Mouse (Mus musculus) neural tube, embryonic 13.5 days (tissue): ENCODE measurements around the gene Fbrs. TPM values are rescaled to one million over a fixed set of nuclear protein-coding genes. Genes with fewer than 3 reads are reported as not detected.

Experiments
- ATAC-seq: fragments of 200-750 bp; cut with Nextera tagmentation; 2 replicates; pipeline ENCODE4 v1.8.0; 2017; ENCODE audit warnings: low read depth, mild to moderate bottlenecking, moderate TSS enrichment, moderate library complexity
- H3K27ac ChIP-seq: fragments of 300-500 bp; sonication (generic); replicated peaks from 2 replicates; pipeline ENCODE4 v1.5.1; 2015; ENCODE audit warnings: moderate library complexity, mild to moderate bottlenecking, inconsistent platforms
- H3K27me3 ChIP-seq: fragments of 300-500 bp; sonication (generic); 2 replicates; pipeline ENCODE4 v1.6.1; 2015; ENCODE audit warnings: mild to moderate bottlenecking, inconsistent platforms
- H3K36me3 ChIP-seq: fragments of 300-500 bp; sonication (generic); 2 replicates; pipeline ENCODE4 v1.6.1; 2015; ENCODE audit warnings: mild to moderate bottlenecking, inconsistent platforms
- H3K4me1 ChIP-seq: fragments of 300-500 bp; sonication (generic); replicated peaks from 2 replicates; pipeline ENCODE4 v1.6.1; 2015; ENCODE audit warnings: inconsistent platforms
- H3K4me2 ChIP-seq: fragments of 300-500 bp; sonication (generic); 2 replicates; pipeline ENCODE4 v1.6.1; 2015; ENCODE audit warnings: inconsistent platforms, mild to moderate bottlenecking, moderate library complexity
- H3K4me3 ChIP-seq: fragments of 300-500 bp; sonication (generic); 2 replicates; pipeline ENCODE4 v1.5.1; 2015; ENCODE audit warnings: mild to moderate bottlenecking, inconsistent platforms
- H3K9ac ChIP-seq: fragments of 300-500 bp; sonication (generic); 2 replicates; pipeline ENCODE4 v1.6.1; 2015; ENCODE audit warnings: moderate library complexity, mild to moderate bottlenecking, inconsistent platforms
- H3K9me3 ChIP-seq: fragments of 300-500 bp; sonication (generic); 2 replicates; pipeline ENCODE4 v1.6.1; 2016; ENCODE audit warnings: inconsistent platforms
- WGBS: fragments of 180-500 bp; shearing (Covaris S2); methylation state at CpG from one replicate; pipeline ENCODE4 v1.1.7; 2015; 5-methylcytosine and 5-hydroxymethylcytosine counted together
- polyA plus RNA-seq: library from polyadenylated mRNA; unstranded; fragments of >200 nt; fragmentation: Nextera tagmentation; extraction: Ambion mirVana; gene quantifications from 2 replicates; pipeline ENCODE4 v1.2.1, GENCODE M21; 2015

The Fbrs gene
- polyA plus RNA-seq, 1 experiment from 2014 or later: 12.6 TPM

GRCm38 (mm10) chr7:127466606-127467005 is 12.4 kb upstream of the Fbrs start:
- 93% methylated on average over 4 of the region's 4 CpGs for WGBS
- no peaks in the 10 kb centered on the region for H3K9me3 ChIP-seq

GRCm38 (mm10) chr7:127470011-127470715 is 8.8 kb upstream of the Fbrs start:
- peak overlapping the region; percentile 99 for H3K27ac ChIP-seq
- H3K4me3 ChIP-seq: peak overlapping the region; percentile 94
- no peaks in the 10 kb centered on the region for H3K27me3 ChIP-seq
- peak; percentile 57 for ATAC-seq
- H3K4me1 ChIP-seq: peaks cover 30% of the 10 kb centered on the region
- peaks cover 49% of the 10 kb centered on the region for H3K36me3 ChIP-seq
- 8% methylated on average over 10 of the region's 10 CpGs for WGBS
- H3K9me3 ChIP-seq: no peaks in the 10 kb centered on the region
- H3K9ac ChIP-seq: peak overlapping the region; percentile 94
- H3K4me2 ChIP-seq: peak overlapping the region; percentile 82

More at GRCm38 (mm10) chr7:127466606-127467005, 12.4 kb upstream of the Fbrs start:
- H3K27ac ChIP-seq: no peak overlapping the region
- H3K9ac ChIP-seq: no peak overlapping the region
- H3K27me3 ChIP-seq: no peaks in the 10 kb centered on the region
- H3K4me2 ChIP-seq: no peak overlapping the region
- H3K4me3 ChIP-seq: no peak overlapping the region
- no peak for ATAC-seq
- peaks cover 13% of the 10 kb centered on the region for H3K4me1 ChIP-seq
- H3K36me3 ChIP-seq: peaks cover 44% of the 10 kb centered on the region

- peak; percentile 95 for ATAC-seq
- WGBS: under 1% methylated on average over 46 of the region's 46 CpGs
- H3K4me3 ChIP-seq: peak overlapping the region; percentile 94
- peak overlapping the region; percentile 99 for H3K27ac ChIP-seq
- H3K36me3 ChIP-seq: peaks cover 50% of the 10 kb centered on the region
- peak overlapping the region; percentile 82 for H3K4me2 ChIP-seq
- no peaks in the 10 kb centered on the region for H3K9me3 ChIP-seq
- no peaks in the 10 kb centered on the region for H3K27me3 ChIP-seq
- peak overlapping the region; percentile 94 for H3K9ac ChIP-seq
- H3K4me1 ChIP-seq: peaks cover 30% of the 10 kb centered on the region
Measured at GRCm38 (mm10) chr7:127470743-127471645, 8.0 kb upstream of the Fbrs start.

DNA sequence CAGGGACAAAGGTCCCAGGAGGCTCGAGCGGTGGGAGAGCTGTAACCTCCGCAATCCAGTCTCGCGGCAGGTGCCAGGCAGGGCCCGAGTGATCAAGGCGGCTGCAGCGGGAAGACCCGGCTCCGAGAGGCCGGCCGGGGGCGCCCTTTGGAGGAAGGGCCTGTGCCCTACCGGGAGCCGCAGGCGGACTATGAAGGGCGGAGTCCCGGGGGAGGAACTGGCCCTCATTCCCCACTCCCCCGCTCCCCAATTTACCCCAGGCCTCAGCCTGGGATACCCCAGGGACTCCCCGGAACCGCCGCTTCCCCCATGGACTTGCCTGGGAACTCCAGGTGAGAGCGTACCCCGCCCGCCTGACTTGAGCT is 7.4 kb upstream of the Fbrs start:
- ATAC-seq: peak; percentile 27
- under 1% methylated on average over 25 of the region's 25 CpGs for WGBS
- Histone ChIP-seq H3K9ac (peak overlapping the region; percentile 94), H3K9me3 (no peaks in the 10 kb centered on the region), H3K36me3 (peaks cover 52% of the 10 kb centered on the region), H3K27ac (peak overlapping the region; percentile 99), H3K4me3 (peak overlapping the region; percentile 94), H3K27me3 (no peaks in the 10 kb centered on the region), H3K4me1 (peaks cover 36% of the 10 kb centered on the region), H3K4me2 (peak overlapping the region; percentile 82)

GRCm38 (mm10) chr7:127472060-127472459 is 6.9 kb upstream of the Fbrs start:
- peak overlapping the region; percentile 94 for H3K4me3 ChIP-seq
- H3K27ac ChIP-seq: peak overlapping the region; percentile 99
- H3K36me3 ChIP-seq: peaks cover 48% of the 10 kb centered on the region
- H3K4me2 ChIP-seq: peak overlapping the region; percentile 82
- H3K9ac ChIP-seq: peak overlapping the region; percentile 94
- no peak; the same call in 1 of the 2 replicates for ATAC-seq
- WGBS: 0% methylated on average over 7 of the region's 7 CpGs
- no peaks in the 10 kb centered on the region for H3K9me3 ChIP-seq
- H3K4me1 ChIP-seq: peaks cover 40% of the 10 kb centered on the region
- no peaks in the 10 kb centered on the region for H3K27me3 ChIP-seq

GRCm38 (mm10) chr7:127473705-127474104 is 5.3 kb upstream of the Fbrs start:
- 90% methylated on average over 5 of the region's 5 CpGs for WGBS
- H3K27ac ChIP-seq: no peak overlapping the region
- no peak overlapping the region for H3K4me3 ChIP-seq
- H3K36me3 ChIP-seq: peaks cover 35% of the 10 kb centered on the region
- H3K9me3 ChIP-seq: no peaks in the 10 kb centered on the region
- ATAC-seq: no peak
- H3K4me1 ChIP-seq: peaks cover 45% of the 10 kb centered on the region
- H3K4me2 ChIP-seq: no peak overlapping the region
- no peaks in the 10 kb centered on the region for H3K27me3 ChIP-seq
- 0 out of 2 replicates have a peak overlapping the region, but pooled peaks have one; percentile 3 for H3K9ac ChIP-seq

DNA sequence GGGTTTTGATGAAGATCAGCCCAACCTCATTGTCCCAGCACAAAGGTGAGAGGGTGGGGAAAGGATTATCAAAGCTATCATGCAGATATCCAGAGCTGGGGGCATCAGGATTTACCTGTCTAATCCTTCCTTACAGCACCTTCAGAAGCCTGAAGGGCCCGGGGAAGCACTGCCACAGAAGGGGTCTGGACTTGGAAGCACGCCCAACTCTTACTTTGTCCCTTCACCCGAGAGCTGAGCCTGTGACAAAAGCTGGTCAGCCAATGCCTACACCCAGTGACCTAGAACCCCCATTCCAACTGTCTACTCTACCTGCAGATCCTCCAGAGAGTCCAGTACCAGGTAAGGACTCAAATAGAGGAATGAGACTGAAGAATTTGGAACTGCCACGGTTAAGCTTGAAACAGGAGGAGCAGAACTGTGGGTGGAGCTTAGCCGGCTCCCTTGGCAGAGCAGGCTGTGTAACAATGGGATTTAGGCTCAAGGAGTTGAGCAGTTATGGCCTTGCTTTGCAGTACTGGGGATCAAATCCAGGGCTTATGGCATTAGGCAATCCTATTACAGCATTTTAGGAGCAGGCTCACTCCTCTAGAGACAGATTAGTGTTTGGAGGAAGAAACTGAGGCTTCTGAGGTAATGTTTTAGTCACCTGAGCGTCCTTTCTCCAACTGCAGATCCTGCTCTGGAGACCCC is 4.5 kb upstream of the Fbrs start:
- WGBS: 91% methylated on average over 6 of the region's 6 CpGs
- peaks cover 40% of the 10 kb centered on the region for H3K4me1 ChIP-seq
- H3K36me3 ChIP-seq: peaks cover 35% of the 10 kb centered on the region
- no peak overlapping the region for H3K4me3 ChIP-seq
- no peak overlapping the region for H3K4me2 ChIP-seq
- no peak overlapping the region for H3K9ac ChIP-seq
- no peak for ATAC-seq
- no peak overlapping the region for H3K27ac ChIP-seq
- no peaks in the 10 kb centered on the region for H3K27me3 ChIP-seq
- H3K9me3 ChIP-seq: no peaks in the 10 kb centered on the region

- H3K4me3 ChIP-seq: no peak overlapping the region
- no peak for ATAC-seq
- H3K4me1 ChIP-seq: peaks cover 40% of the 10 kb centered on the region
- no peak overlapping the region for H3K9ac ChIP-seq
- H3K4me2 ChIP-seq: no peak overlapping the region
- no peaks in the 10 kb centered on the region for H3K27me3 ChIP-seq
- H3K27ac ChIP-seq: no peak overlapping the region
- 93% methylated on average over 11 of the region's 11 CpGs for WGBS
- peaks cover 35% of the 10 kb centered on the region for H3K36me3 ChIP-seq
- H3K9me3 ChIP-seq: no peaks in the 10 kb centered on the region
Measured at GRCm38 (mm10) chr7:127475186-127475740, 3.7 kb upstream of the Fbrs start.

GRCm38 (mm10) chr7:127476336-127476735 is 2.7 kb upstream of the Fbrs start:
- no peak overlapping the region for H3K27ac ChIP-seq
- peaks cover 42% of the 10 kb centered on the region for H3K36me3 ChIP-seq
- WGBS: 93% methylated on average over 11 of the region's 11 CpGs
- H3K4me1 ChIP-seq: peaks cover 51% of the 10 kb centered on the region
- H3K4me2 ChIP-seq: no peak overlapping the region
- H3K9me3 ChIP-seq: no peaks in the 10 kb centered on the region
- no peak overlapping the region for H3K4me3 ChIP-seq
- H3K9ac ChIP-seq: no peak overlapping the region
- no peaks in the 10 kb centered on the region for H3K27me3 ChIP-seq
- ATAC-seq: no peak

DNA sequence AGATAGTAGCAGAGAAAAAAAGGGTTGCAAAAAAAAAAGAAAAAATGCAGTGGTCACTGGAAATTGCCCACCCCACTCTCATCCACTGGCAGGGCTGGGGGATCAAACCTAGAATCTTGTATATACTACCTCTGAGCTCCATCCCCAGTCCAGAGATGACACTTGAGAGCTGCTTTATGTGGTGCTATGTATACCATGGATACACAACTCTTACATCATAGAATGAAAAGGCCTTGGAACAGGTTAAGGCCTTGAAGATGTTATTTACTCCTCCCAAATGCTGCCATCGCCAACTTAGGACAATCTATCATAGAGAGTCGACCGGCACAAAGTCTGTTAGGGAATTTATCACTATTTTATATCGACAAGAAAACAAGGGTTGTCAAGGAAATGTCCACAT is 2.1 kb upstream of the Fbrs start:
- H3K9ac ChIP-seq: peak overlapping the region; percentile 65
- ATAC-seq: no peak
- 85% methylated on average over 4 of the region's 4 CpGs for WGBS
- peaks cover 47% of the 10 kb centered on the region for H3K36me3 ChIP-seq
- H3K27ac ChIP-seq: peak overlapping the region; percentile 96
- H3K4me1 ChIP-seq: peaks cover 55% of the 10 kb centered on the region
- peak overlapping the region; percentile 100 for H3K4me2 ChIP-seq
- H3K9me3 ChIP-seq: no peaks in the 10 kb centered on the region
- H3K27me3 ChIP-seq: no peaks in the 10 kb centered on the region
- peak overlapping the region; percentile 98 for H3K4me3 ChIP-seq

DNA sequence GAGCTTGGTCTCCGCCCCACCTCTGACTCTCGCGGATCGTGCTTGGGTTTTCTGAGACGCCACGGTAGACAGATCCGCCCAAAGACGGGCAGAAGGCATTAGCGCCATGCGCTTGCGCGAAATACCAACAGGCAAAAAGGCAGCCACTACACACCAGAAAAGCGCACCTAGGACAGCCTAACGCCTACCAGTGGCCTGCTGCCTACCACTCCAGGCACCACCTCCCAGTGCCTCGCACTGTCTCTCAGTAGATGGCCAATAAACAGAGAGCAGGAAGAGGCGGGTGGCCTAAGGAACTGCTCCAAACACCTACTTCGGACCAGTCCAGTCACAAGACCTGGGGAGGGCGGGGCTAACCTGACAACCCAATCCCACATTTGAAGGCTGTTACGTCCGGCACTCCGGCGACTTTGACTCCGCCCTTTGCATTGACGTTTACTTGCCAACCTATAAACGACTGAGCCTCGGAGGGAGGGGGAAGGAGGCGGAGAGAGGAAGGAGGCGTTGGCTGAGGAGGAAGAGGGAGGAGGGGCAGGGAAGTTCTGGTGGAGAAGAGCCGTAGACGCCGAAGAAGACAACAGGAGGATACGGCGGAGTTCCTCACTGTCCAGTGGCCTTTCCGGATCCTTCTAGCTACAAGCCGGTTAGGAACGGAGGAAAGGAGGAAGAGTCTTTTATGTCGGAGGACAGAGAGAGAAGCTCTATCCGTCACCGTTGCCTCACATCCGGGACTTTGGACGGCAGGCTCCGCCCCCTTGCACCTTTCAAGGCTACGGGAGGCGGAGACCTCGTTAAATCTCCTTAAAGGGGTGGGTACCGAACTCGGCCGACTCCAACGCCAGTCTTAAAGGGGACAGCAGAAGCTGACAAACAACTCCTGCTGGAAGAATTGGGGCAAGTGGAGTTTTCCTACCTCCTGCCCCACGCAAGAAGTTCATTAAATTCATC is 1.0 kb upstream of the Fbrs start:
- Histone ChIP-seq H3K4me3 (peak overlapping the region; percentile 98), H3K4me1 (peaks cover 50% of the 10 kb centered on the region), H3K9ac (peak overlapping the region; percentile 99), H3K9me3 (no peaks in the 10 kb centered on the region), H3K27ac (peak overlapping the region; percentile 96), H3K36me3 (peaks cover 58% of the 10 kb centered on the region), H3K27me3 (no peaks in the 10 kb centered on the region), H3K4me2 (peak overlapping the region; percentile 100)
- ATAC-seq: peak; percentile 94
- under 1% methylated on average over 50 of the region's 50 CpGs for WGBS
